Mouse (Mus musculus) adrenal gland, adult 10 weeks (tissue): Measurements from ENCODE around the gene Calr4. TPM values are rescaled to one million over a fixed set of nuclear protein-coding genes. Genes with fewer than 3 reads are reported as not detected.

ENCODE experiments used
- polyA plus RNA-seq: library from polyadenylated mRNA; stranded (reverse); fragments of 350-450 nt; fragmentation: Illumina TruSeq; extraction: RNeasy Lipid Tissue Mini Kit (QIAGEN cat#74804); gene quantifications from one replicate; pipeline ENCODE4 v1.2.3, GENCODE M21; 2014; ENCODE audit warnings: low read depth, low replicate concordance

Calr4 gene
- 0.52 TPM for polyA plus RNA-seq

DNA sequence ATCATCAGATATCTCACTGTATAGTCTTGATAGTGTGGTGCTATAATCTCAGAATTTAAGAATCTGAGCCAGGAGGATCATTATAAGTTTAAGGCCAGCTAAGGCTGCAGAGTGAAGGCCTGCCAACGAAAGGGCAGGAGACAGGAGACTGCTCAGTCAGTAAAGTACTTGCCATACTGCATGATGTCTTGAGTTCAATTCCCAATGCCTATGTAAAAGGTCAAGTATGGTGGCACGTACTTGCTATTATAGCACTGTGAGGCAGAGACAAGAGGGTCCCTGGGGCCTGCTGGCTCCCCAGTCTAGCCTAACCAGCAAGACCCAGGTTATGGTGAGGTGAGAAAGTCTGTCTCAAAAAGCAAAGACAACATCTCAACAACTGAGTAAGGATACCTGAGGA lies at the start of gene Calr4:
Calr4 (plus strand) TSS at position 301 of the 400 bp plus-strand sequence.

DNA sequence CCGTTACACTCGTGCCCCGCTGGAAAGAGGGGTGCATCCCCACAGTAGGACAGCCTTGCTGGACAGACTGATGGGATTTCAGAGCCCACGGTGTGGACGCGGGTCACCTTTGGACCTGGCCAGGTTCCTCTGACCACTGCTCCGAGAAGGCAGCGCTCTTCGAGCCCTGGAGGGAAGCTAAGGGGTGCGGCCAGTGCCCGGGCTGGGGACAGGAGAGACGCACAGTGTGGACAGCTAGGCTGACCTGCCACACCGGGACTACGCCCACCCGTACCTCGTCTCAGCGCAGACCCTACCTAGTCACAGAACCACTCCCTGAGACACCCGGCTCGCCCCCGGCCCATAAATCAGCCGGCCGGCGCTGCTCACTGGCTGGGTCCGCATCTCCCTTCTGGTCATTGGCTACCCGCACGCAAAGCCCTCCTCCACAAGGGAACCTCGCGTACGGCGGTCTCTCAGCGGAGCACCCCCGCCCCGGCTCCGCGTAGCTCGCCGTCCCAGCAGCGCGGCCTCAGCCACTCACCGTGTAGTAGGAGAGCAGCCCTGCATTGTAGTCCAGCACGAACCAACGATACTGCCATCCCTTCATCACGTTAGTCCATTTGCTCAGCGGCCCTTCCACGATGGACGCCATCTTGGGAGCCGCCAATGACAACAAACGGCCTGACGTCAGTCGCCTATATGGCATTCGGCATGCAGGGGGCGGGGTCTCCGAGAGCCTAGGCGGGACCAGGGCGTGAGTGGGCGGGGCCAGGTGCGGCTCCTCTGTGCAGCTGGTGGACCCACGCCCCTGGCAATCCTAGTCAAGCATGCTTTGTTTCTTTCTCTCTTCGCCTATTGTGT lies 32.5 kb upstream of the Calr4 start, which contains the start of gene Osbpl9:
Osbpl9 (minus strand) TSS at position 691 of the 843 bp plus-strand sequence.

DNA sequence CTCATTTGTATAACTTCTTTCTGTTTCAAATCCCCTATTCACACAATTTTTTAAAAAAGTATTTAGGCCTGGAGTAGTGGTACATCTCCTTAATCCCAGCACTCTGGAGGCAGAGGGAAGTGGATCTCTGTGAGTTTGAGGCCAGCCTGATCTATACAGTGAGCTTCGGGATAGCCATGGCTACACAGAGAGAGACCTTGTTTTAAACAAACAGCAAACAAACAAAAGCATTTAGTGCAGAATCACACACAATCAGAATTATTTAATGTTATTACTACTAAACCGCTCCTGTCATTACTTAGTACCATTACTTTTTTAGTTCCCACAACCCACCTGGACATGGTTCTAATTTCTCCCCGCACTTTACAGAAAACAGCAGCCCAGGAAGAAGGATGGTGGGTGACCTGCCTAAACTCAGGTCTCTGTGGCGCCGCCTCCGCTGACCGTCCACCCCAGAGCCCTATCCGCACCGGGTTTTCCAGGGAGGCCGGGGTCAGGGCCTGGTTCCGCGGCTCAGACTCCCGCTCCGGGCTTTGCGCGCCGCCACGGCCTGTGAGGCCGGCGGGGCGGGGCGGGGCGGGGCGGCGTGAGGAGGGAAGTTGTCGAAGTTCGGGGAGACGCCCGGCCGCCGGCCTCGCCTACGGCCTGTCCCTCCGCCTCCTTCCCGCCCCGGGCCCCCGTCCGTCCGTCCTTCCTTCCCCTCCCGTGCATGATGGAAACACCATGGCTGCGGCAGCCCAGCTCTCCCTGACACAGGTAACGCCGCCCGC lies 45.6 kb downstream of the Calr4 start, which contains the start of gene Eps15:
Eps15 (plus strand) TSS at position 580 of the 770 bp plus-strand sequence.

Other genes starting within 250 kb of the Calr4 start
- 542 TPM for gene Nrd1, start 233.8 kb upstream of the Calr4 start, polyA plus RNA-seq
- 217 TPM for gene Osbpl9, start 32.2 kb upstream of the Calr4 start, polyA plus RNA-seq
- 190 TPM for gene Eps15, start 45.8 kb downstream of the Calr4 start, polyA plus RNA-seq
- 3.3 TPM for gene Ttc39a, start 172.1 kb downstream of the Calr4 start, polyA plus RNA-seq